Mouse (Mus musculus) T-helper 2 cell (primary cell): ENCODE data around the gene Fpr2.
"Not testable (repeated sequence)": the region's sequence is repeated elsewhere in the genome, so short reads cannot be mapped to it uniquely, and the experiment has no call there.

Experiments
- in situ Hi-C: fragments of 300-600 bp; cut with MboI, MseI; formaldehyde crosslinking; loops from one replicate; pipeline ENCODE4 v1.15.1; 2025; ENCODE audit warnings: high pct_unique_total_duplicates

Fpr2 gene

GRCm38 (mm10) chr17:17887774-17888248 is at the start of gene Fpr2, which contains the start of gene Fpr3:
TSS of gene Fpr2 (plus strand) at chr17:17887824.
TSS of gene Fpr3 (plus strand) at chr17:17887852.
- in situ Hi-C loops: no loop called here

- in situ Hi-C loops: no loop called here
Measured at GRCm38 (mm10) chr17:17837919-17838701, 49.5 kb upstream of the Fpr2 start.

- in situ Hi-C loops: no loop called here
Measured at GRCm38 (mm10) chr17:17839276-17839675, 48.3 kb upstream of the Fpr2 start.

- in situ Hi-C loops: no loop called here
Measured at GRCm38 (mm10) chr17:17840796-17841195, 46.8 kb upstream of the Fpr2 start.

- in situ Hi-C loops: no loop called here
Measured at GRCm38 (mm10) chr17:17843534-17844261, 43.9 kb upstream of the Fpr2 start.

GRCm38 (mm10) chr17:17844606-17845005 is 43.0 kb upstream of the Fpr2 start:
- in situ Hi-C loops: not testable (repeated sequence)

- in situ Hi-C loops: no loop called here
Measured at GRCm38 (mm10) chr17:17845187-17846027, 42.2 kb upstream of the Fpr2 start.

GRCm38 (mm10) chr17:17848988-17849387 is 38.6 kb upstream of the Fpr2 start:
- in situ Hi-C loops: no loop called here

GRCm38 (mm10) chr17:17849906-17850712 is 37.5 kb upstream of the Fpr2 start:
- in situ Hi-C loops: no loop called here

GRCm38 (mm10) chr17:17855064-17855838 is 32.4 kb upstream of the Fpr2 start, which contains the start of gene Has1:
TSS of gene Has1 (minus strand) at chr17:17855205.
- in situ Hi-C loops: no loop called here

- in situ Hi-C loops: no loop called here
Measured at GRCm38 (mm10) chr17:17856612-17857011, 31.0 kb upstream of the Fpr2 start.

- in situ Hi-C loops: no loop called here
Measured at GRCm38 (mm10) chr17:17857446-17857845, 30.2 kb upstream of the Fpr2 start.

- in situ Hi-C loops: no loop called here
Measured at GRCm38 (mm10) chr17:17860110-17860509, 27.5 kb upstream of the Fpr2 start.

GRCm38 (mm10) chr17:17862360-17862759 is 25.3 kb upstream of the Fpr2 start:
- in situ Hi-C loops: no loop called here

- in situ Hi-C loops: no loop called here
Measured at GRCm38 (mm10) chr17:17865168-17865567, 22.5 kb upstream of the Fpr2 start.

- in situ Hi-C loops: no loop called here
Measured at GRCm38 (mm10) chr17:17866801-17867469, 20.7 kb upstream of the Fpr2 start.

GRCm38 (mm10) chr17:17870892-17871550 is 16.6 kb upstream of the Fpr2 start:
- in situ Hi-C loops: no loop called here

- in situ Hi-C loops: no loop called here
Measured at GRCm38 (mm10) chr17:17871697-17872096, 15.9 kb upstream of the Fpr2 start.

GRCm38 (mm10) chr17:17879347-17879746 is 8.3 kb upstream of the Fpr2 start:
- in situ Hi-C loops: no loop called here
